Comparison of ENCODE assay signal across 9 mouse cellular contexts in the genomic region with DNA sequence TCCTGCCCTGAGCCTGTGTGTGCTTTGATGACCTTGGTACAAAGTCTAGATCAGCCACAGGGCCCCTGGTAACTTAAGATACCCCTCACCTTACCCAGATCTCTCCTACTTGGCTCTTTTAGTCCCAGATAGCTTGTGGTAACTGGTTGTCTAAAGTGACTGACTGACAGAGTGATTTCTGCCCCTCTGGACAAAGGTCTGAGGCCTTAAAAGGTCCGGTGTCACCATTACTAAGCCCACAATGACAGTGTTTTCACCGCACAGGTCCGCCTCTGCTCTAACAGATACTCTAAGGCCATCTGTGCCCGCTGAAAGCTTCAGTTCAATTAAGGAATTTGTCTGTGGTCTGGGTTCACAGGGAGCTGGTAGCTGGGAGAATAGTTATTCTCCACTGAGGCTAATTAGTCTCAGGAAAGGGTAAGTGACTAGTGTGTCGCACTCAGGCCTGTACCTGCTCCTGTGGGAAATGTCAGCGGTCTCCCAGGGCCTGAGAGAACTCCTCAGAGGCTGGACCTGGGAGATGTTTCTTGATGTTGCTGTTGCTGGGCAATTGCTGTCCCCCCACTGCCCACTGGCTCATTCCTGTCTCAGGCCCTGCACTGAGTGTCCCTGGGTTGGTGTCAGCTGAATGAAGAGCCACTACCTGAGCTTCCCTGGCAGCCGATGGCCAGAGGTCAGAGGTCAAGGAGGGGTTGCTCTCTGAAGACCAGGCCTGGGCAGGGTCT. TPM values are rescaled to one million over a fixed set of nuclear protein-coding genes. Genes with fewer than 3 reads are reported as not detected.
DNase-seq lines count a peak whose midpoint lies in the region; ATAC-seq and TF ChIP-seq lines count a peak whose summit lies in the region.
"Had no signal": no experiment of that assay in that cellular context is flagged by ENCODE, and none has a peak within 500 bp of the region (broad histone marks: within the 10 kb centered on the region; RNA-seq: fewer than 3 reads in every experiment).

No protein-coding gene starts in this region.

- WGBS in heart, embryonic 12.5 days = 56% methylated on average over 7 of the region's 7 CpGs
- WGBS in limb, embryonic 12.5 days = 43% methylated on average over 7 of the region's 7 CpGs

- TF ChIP-seq POLR2A in brain, embryonic 14.5 days (IDR thresholded peaks at IDR 0.05; ENCODE audit: borderline replicate concordance, extremely low read depth, insufficient read depth, insufficient read length, poor library complexity, severe bottlenecking) = no peak

- H3K4me1 ChIP-seq in heart, embryonic 12.5 days (replicated peaks) = peaks cover 70% of the 10 kb centered on the region
- peaks cover 68% of the 10 kb centered on the region for H3K4me1 ChIP-seq in limb, embryonic 12.5 days (replicated peaks)

- H3K4me2 ChIP-seq in heart, embryonic 12.5 days = no peak overlapping the region
- H3K4me2 ChIP-seq in limb, embryonic 12.5 days = no peak overlapping the region

- 0 out of 2 replicates have a peak overlapping the region, but pooled peaks have one; percentile 20 for H3K9ac ChIP-seq in heart, embryonic 12.5 days
- 0 out of 2 replicates have a peak overlapping the region, but pooled peaks have one; percentile 8 for H3K9ac ChIP-seq in limb, embryonic 12.5 days (replicated peaks)

- TF ChIP-seq CTCF in brain, embryonic 14.5 days (IDR thresholded peaks at IDR 0.05; ENCODE audit: borderline replicate concordance, extremely low read depth, insufficient read depth, insufficient read length) = no peak

- no peak overlapping the region for H3K4me3 ChIP-seq in heart, embryonic 12.5 days
- H3K4me3 ChIP-seq in limb, embryonic 12.5 days (replicated peaks) = no peak overlapping the region

- H3K27ac ChIP-seq in heart, embryonic 12.5 days (ENCODE audit: poor library complexity, severe bottlenecking) = peak overlapping the region; percentile 86
- peak overlapping the region; percentile 74 for H3K27ac ChIP-seq in limb, embryonic 12.5 days

- H3K27me3 ChIP-seq in heart, embryonic 12.5 days (replicated peaks) = no peaks in the 10 kb centered on the region; the same call in 1 of the 2 replicates
- no peaks in the 10 kb centered on the region for H3K27me3 ChIP-seq in limb, embryonic 12.5 days

- ATAC-seq in heart, embryonic 12.5 days (ENCODE audit: insufficient number of reproducible peaks, low FRiP score) = no peak
- ATAC-seq in limb, embryonic 12.5 days (ENCODE audit: insufficient number of reproducible peaks, insufficient read depth, low FRiP score, low TSS enrichment, low read depth) = no peak

- DNase-seq in heart, adult 8-10 months (ENCODE audit: low spot score) = no peak
- DNase-seq in 416B (ENCODE audit: low read depth) (peak; percentile 45), adipocyte (ENCODE audit: low spot score) (no peak)
- peak; percentile 20 for DNase-seq in brain, embryonic 14.5 days (ENCODE audit: low read depth)
- no peak for DNase-seq in embryo, embryonic 9.5 days (ENCODE audit: extremely low spot score)
- DNase-seq in urinary bladder, adult 18-20 months (ENCODE audit: low spot score in 2 of 2) = no peak
- DNase-seq: right cerebral cortex, adult 18-20 months had no signal

- H3K9me3 ChIP-seq in heart, embryonic 12.5 days (replicated peaks) = no peaks in the 10 kb centered on the region
- H3K9me3 ChIP-seq in limb, embryonic 12.5 days = no peaks in the 10 kb centered on the region

- H3K36me3 ChIP-seq in heart, embryonic 12.5 days = no peaks in the 10 kb centered on the region
- H3K36me3 ChIP-seq in limb, embryonic 12.5 days = no peaks in the 10 kb centered on the region

RNA-seq across cellular contexts. Expression of a gene that starts 41.1 kb away (rescaled TPM):
- 10.3 and 10.5 TPM in 2 replicates for polyA plus RNA-seq in heart, embryonic 12.5 days (2016; fragmentation: Nextera tagmentation; extraction: Ambion mirVana)
- total RNA-seq in heart, adult 8-10 months (2022) = 10 to 100 TPM; 23.5 to 25.4 (median 24.4) TPM
- polyA plus RNA-seq in brain, embryonic 14.5 days (2012; rRNA removed) = 19.9 and 24.5 TPM in 2 replicates
- 27.9 and 32.7 TPM in 2 replicates for polyA plus RNA-seq in limb, embryonic 12.5 days (2016; fragmentation: Nextera tagmentation; extraction: Ambion mirVana)

Comparison
In these comparisons a context has a peak if more than half of its experiments do, and no peak if none do; other contexts are left out.
1. DNase-seq: peak in 416B (single experiment) and brain, embryonic 14.5 days (single experiment); none in heart, adult 8-10 months (single experiment), embryo, embryonic 9.5 days (single experiment), adipocyte (single experiment) and urinary bladder, adult 18-20 months (0 of 2).